In the genomic region with DNA sequence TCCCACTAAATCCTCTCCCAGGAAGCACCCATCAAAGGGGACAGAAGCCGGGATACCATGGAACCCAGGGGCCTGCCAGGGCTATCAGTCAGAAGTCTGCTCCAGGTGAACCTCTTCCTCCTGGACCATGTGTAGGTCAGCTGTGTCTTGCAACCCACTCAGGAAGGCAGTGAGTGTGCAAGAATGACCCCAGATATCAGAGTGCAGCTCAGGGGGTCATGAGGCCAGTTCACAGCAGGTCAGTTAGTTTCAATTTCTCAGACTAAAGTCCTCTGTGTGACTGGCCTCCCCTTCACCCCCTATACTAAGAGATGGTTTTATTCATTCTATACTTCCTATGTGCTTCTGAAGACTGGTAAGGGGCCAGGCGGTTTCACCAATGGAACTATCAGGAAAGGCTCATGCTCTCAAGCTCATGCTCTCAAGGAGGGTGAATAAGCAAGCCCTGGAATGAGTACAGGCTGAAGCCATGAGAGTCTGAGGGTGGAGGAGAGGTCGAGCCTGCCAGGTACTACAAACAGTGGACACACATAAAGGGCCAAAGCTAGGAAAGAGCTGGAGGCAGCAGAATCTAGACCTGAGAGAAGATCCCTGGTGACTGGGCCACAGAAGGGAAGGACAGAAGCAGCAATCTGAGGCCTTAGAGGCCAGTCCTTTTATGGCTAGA, we compare ENCODE assay signal across 13 mouse cellular contexts. TPM values are rescaled to one million over a fixed set of nuclear protein-coding genes. Genes with fewer than 3 reads are reported as not detected.
DNase-seq lines count a peak whose midpoint lies in the region; ATAC-seq and TF ChIP-seq lines count a peak whose summit lies in the region.
"Had no signal": no experiment of that assay in that cellular context is flagged by ENCODE, and none has a peak within 500 bp of the region (broad histone marks: within the 10 kb centered on the region; RNA-seq: fewer than 3 reads in every experiment).

No protein-coding gene starts in this region.

- no peaks in the 10 kb centered on the region for H3K27me3 ChIP-seq in liver, adult 2 months (ENCODE audit: control insufficient read depth, insufficient read depth, low read length)
- H3K27me3 ChIP-seq in forebrain, embryonic 12.5 days, result no peaks in the 10 kb centered on the region
- no peaks in the 10 kb centered on the region for H3K27me3 ChIP-seq in hindbrain, embryonic 16.5 days (replicated peaks; ENCODE audit: control insufficient read depth, insufficient read depth, low read length)
- no peaks in the 10 kb centered on the region for H3K27me3 ChIP-seq in midbrain, embryonic 15.5 days (replicated peaks)
- H3K27me3 ChIP-seq: neural tube, embryonic 12.5 days had no signal

- no peak overlapping the region for H3K9ac ChIP-seq in liver, adult 2 months (ENCODE audit: low read depth, low read length)
- 0 out of 2 replicates have a peak overlapping the region, but pooled peaks have one; percentile 12 for H3K9ac ChIP-seq in forebrain, embryonic 12.5 days
- peak overlapping the region; percentile 47 for H3K9ac ChIP-seq in hindbrain, embryonic 16.5 days (ENCODE audit: low read depth, low read length)
- no peak overlapping the region for H3K9ac ChIP-seq in midbrain, embryonic 15.5 days
- H3K9ac ChIP-seq: neural tube, embryonic 12.5 days had no signal

- WGBS in liver, adult 2 months, result 44% methylated on average over 3 of the region's 3 CpGs
- WGBS in forebrain, embryonic 12.5 days, result 70% methylated on average over 3 of the region's 3 CpGs
- WGBS in hindbrain, embryonic 16.5 days, result 76% methylated on average over 3 of the region's 3 CpGs
- WGBS in midbrain, embryonic 15.5 days, result 85% methylated on average over 3 of the region's 3 CpGs

- TF ChIP-seq POLR2A in liver, adult 2 months (IDR thresholded peaks at IDR 0.05; ENCODE audit: extremely low read depth, insufficient read depth, low read length), result no peak

- no peaks in the 10 kb centered on the region for H3K36me3 ChIP-seq in liver, adult 2 months (ENCODE audit: control insufficient read depth, insufficient read depth, low read length)
- no peaks in the 10 kb centered on the region for H3K36me3 ChIP-seq in forebrain, embryonic 12.5 days (replicated peaks)
- H3K36me3 ChIP-seq in hindbrain, embryonic 16.5 days (ENCODE audit: control insufficient read depth, insufficient read depth, low read length), result no peaks in the 10 kb centered on the region
- no peaks in the 10 kb centered on the region for H3K36me3 ChIP-seq in midbrain, embryonic 15.5 days (replicated peaks)
- H3K36me3 ChIP-seq: neural tube, embryonic 12.5 days had no signal

- peak; percentile 75 for DNase-seq in liver, adult 2 months (ENCODE audit: extremely low read depth, low read depth, low spot score)
- DNase-seq in liver, result no peak
- no peak for DNase-seq in cerebellum, postnatal 14 days
- no peak for DNase-seq in adrenal gland, postnatal 25 days
- DNase-seq: gastrocnemius, postnatal 25 days; heart, postnatal 10 days; kidney, postnatal 10 days; thymus, adult 2 months had no signal

- no peak for TF ChIP-seq CTCF in liver, adult 2 months (IDR thresholded peaks at IDR 0.05; ENCODE audit: low read depth, low read length)

- H3K79me2 ChIP-seq in liver, adult 2 months (ENCODE audit: control insufficient read depth, insufficient read depth, low read length), result peaks cover 21% of the 10 kb centered on the region

- no peak overlapping the region for H3K4me3 ChIP-seq in liver, adult 2 months (ENCODE audit: insufficient read depth, low read depth, low read length)
- no peak overlapping the region for H3K4me3 ChIP-seq in forebrain, embryonic 12.5 days (replicated peaks)
- no peak overlapping the region for H3K4me3 ChIP-seq in hindbrain, embryonic 16.5 days (ENCODE audit: low read length)
- no peak overlapping the region for H3K4me3 ChIP-seq in midbrain, embryonic 15.5 days
- H3K4me3 ChIP-seq: neural tube, embryonic 12.5 days had no signal

- no peak overlapping the region for H3K4me2 ChIP-seq in forebrain, embryonic 12.5 days
- H3K4me2 ChIP-seq in hindbrain, embryonic 16.5 days (ENCODE audit: low read length), result peak overlapping the region; percentile 25; the same call in 1 of the 2 replicates
- no peak overlapping the region for H3K4me2 ChIP-seq in midbrain, embryonic 15.5 days
- H3K4me2 ChIP-seq: neural tube, embryonic 12.5 days had no signal

- H3K9me3 ChIP-seq in forebrain, embryonic 12.5 days, result no peaks in the 10 kb centered on the region
- no peaks in the 10 kb centered on the region for H3K9me3 ChIP-seq in hindbrain, embryonic 16.5 days (ENCODE audit: control insufficient read depth, low read length)
- H3K9me3 ChIP-seq in midbrain, embryonic 15.5 days, result no peaks in the 10 kb centered on the region
- H3K9me3 ChIP-seq: neural tube, embryonic 12.5 days had no signal

- H3K4me1 ChIP-seq in liver, adult 2 months (ENCODE audit: control insufficient read depth, insufficient read depth, low read length), result peaks cover 36% of the 10 kb centered on the region
- H3K4me1 ChIP-seq in forebrain, embryonic 12.5 days, result peaks cover 30% of the 10 kb centered on the region
- H3K4me1 ChIP-seq in hindbrain, embryonic 16.5 days (ENCODE audit: control insufficient read depth, insufficient read depth, low read depth, low read length), result peaks cover 23% of the 10 kb centered on the region
- peaks cover 32% of the 10 kb centered on the region for H3K4me1 ChIP-seq in midbrain, embryonic 15.5 days

- 0 out of 2 replicates have a peak overlapping the region, but pooled peaks have one; percentile 9 for H3K27ac ChIP-seq in liver, adult 2 months (replicated peaks; ENCODE audit: insufficient read depth, low read depth, low read length)
- peak overlapping the region; percentile 80 for H3K27ac ChIP-seq in forebrain, embryonic 12.5 days
- H3K27ac ChIP-seq in hindbrain, embryonic 16.5 days (ENCODE audit: low read depth, low read length), result peak overlapping the region; percentile 68
- peak overlapping the region; percentile 49 for H3K27ac ChIP-seq in midbrain, embryonic 15.5 days
- H3K27ac ChIP-seq: neural tube, embryonic 12.5 days had no signal

- peak; percentile 18; the same call in 1 of the 2 replicates for ATAC-seq in forebrain, embryonic 12.5 days (ENCODE audit: low FRiP score)
- ATAC-seq in hindbrain, embryonic 16.5 days, result no peak
- ATAC-seq in midbrain, embryonic 15.5 days (replicated peaks), result peak; percentile 8; the same call in 1 of the 2 replicates
- no peak for ATAC-seq in megakaryocyte progenitor cell, adult 5-6 weeks (replicated peaks; ENCODE audit: poor library complexity)

RNA-seq across cellular contexts. Expression of gene Itpk1, which starts 19.9 kb away (rescaled TPM):
- total RNA-seq in liver, adult 2 months (2014; rRNA removed), result 7.9 and 8.3 TPM in 2 replicates
- 21.0 and 22.8 TPM in 2 replicates for polyA plus RNA-seq in liver, adult 2 months (2012; rRNA removed)
- polyA plus RNA-seq in forebrain, embryonic 12.5 days (2016; fragmentation: Nextera tagmentation; extraction: Ambion mirVana), result 22.5 and 23.1 TPM in 2 replicates
- polyA plus RNA-seq in hindbrain, embryonic 16.5 days (2015; fragmentation: Nextera tagmentation; extraction: Ambion mirVana), result 41.2 and 42.5 TPM in 2 replicates
- 34.1 and 34.6 TPM in 2 replicates for polyA plus RNA-seq in midbrain, embryonic 15.5 days (2015; fragmentation: Nextera tagmentation; extraction: Ambion mirVana)
- 8.6 and 10.5 TPM in 2 replicates for total RNA-seq in megakaryocyte progenitor cell, adult 5-6 weeks (2015)
- 15.1 and 15.3 TPM in 2 replicates for total RNA-seq in megakaryocyte progenitor cell, adult 5-6 weeks (2017)
- 43.3 and 47.7 TPM in 2 replicates for total RNA-seq in adrenal gland, postnatal 25 days (2021)

RNA-seq across cellular contexts. Expression of gene Moap1, which starts 58.6 kb away (rescaled TPM):
- total RNA-seq in liver, adult 2 months (2014; rRNA removed), result 0.54 and 1.0 TPM in 2 replicates
- 0.15 and 0.37 TPM in 2 replicates for polyA plus RNA-seq in liver, adult 2 months (2012; rRNA removed)
- polyA plus RNA-seq in forebrain, embryonic 12.5 days (2016; fragmentation: Nextera tagmentation; extraction: Ambion mirVana), result 30.1 and 33.4 TPM in 2 replicates
- 72.4 and 81.3 TPM in 2 replicates for polyA plus RNA-seq in hindbrain, embryonic 16.5 days (2015; fragmentation: Nextera tagmentation; extraction: Ambion mirVana)
- 73.2 and 73.3 TPM in 2 replicates for polyA plus RNA-seq in midbrain, embryonic 15.5 days (2015; fragmentation: Nextera tagmentation; extraction: Ambion mirVana)
- 8.0 and 13.3 TPM in 2 replicates for total RNA-seq in megakaryocyte progenitor cell, adult 5-6 weeks (2015)
- total RNA-seq in megakaryocyte progenitor cell, adult 5-6 weeks (2017), result 2.7 and 10.3 TPM in 2 replicates
- total RNA-seq in adrenal gland, postnatal 25 days (2021), result 9.6 and 10.2 TPM in 2 replicates

RNA-seq across cellular contexts. Expression of gene Tmem251, which starts 58.7 kb away (rescaled TPM):
- 1.8 and 2.0 TPM in 2 replicates for total RNA-seq in liver, adult 2 months (2014; rRNA removed)
- polyA plus RNA-seq in liver, adult 2 months (2012; rRNA removed), result 1.2 and 1.6 TPM in 2 replicates
- 12.0 and 12.4 TPM in 2 replicates for polyA plus RNA-seq in forebrain, embryonic 12.5 days (2016; fragmentation: Nextera tagmentation; extraction: Ambion mirVana)
- 9.9 and 11.8 TPM in 2 replicates for polyA plus RNA-seq in hindbrain, embryonic 16.5 days (2015; fragmentation: Nextera tagmentation; extraction: Ambion mirVana)
- 11.9 and 13.2 TPM in 2 replicates for polyA plus RNA-seq in midbrain, embryonic 15.5 days (2015; fragmentation: Nextera tagmentation; extraction: Ambion mirVana)
- 8.0 and 10.6 TPM in 2 replicates for total RNA-seq in megakaryocyte progenitor cell, adult 5-6 weeks (2015)
- 8.3 and 8.8 TPM in 2 replicates for total RNA-seq in megakaryocyte progenitor cell, adult 5-6 weeks (2017)
- total RNA-seq in adrenal gland, postnatal 25 days (2021), result 5.5 and 7.6 TPM in 2 replicates

Comparison
In these comparisons a context has a peak if more than half of its experiments do, and no peak if none do; other contexts are left out.
1. H3K27ac ChIP-seq: peak in every context shown above with its lines; median percentile 80 in forebrain, embryonic 12.5 days; 68 in hindbrain, embryonic 16.5 days; 49 in midbrain, embryonic 15.5 days; 9 in liver, adult 2 months.
2. H3K9ac ChIP-seq: peak in forebrain, embryonic 12.5 days (single experiment) and hindbrain, embryonic 16.5 days (single experiment); none in liver, adult 2 months (single experiment) and midbrain, embryonic 15.5 days (single experiment).
3. ATAC-seq: peak in forebrain, embryonic 12.5 days (single experiment) and midbrain, embryonic 15.5 days (single experiment); none in hindbrain, embryonic 16.5 days (single experiment) and megakaryocyte progenitor cell, adult 5-6 weeks (single experiment).
4. RNA of gene Moap1, which starts 58.6 kb away (polyA plus RNA-seq): 72.4 to 81.3 TPM in hindbrain, embryonic 16.5 days, 73.2 to 73.3 TPM in midbrain, embryonic 15.5 days and 30.1 to 33.4 TPM in forebrain, embryonic 12.5 days; 0.15 to 0.37 TPM in liver, adult 2 months; every median in the first group is over 10 times any median in the second.